Mouse (Mus musculus): ENCODE measurements around the gene St6galnac3.

The St6galnac3 gene

GRCm38 (mm10) chr3:153733364-153734159 lies 8.6 kb upstream of the St6galnac3 start:
- no peak for DNase-seq (ENCODE audit: low spot score)

GRCm38 (mm10) chr3:153732749-153733148 lies 7.8 kb upstream of the St6galnac3 start:
- DNase-seq (ENCODE audit: low spot score), result no peak

GRCm38 (mm10) chr3:153732035-153732434 lies 7.1 kb upstream of the St6galnac3 start:
- DNase-seq (ENCODE audit: low spot score), result no peak

- DNase-seq (ENCODE audit: low spot score), result no peak
These were observed 3.6 kb upstream of the St6galnac3 start for GRCm38 (mm10) chr3:153728577-153728976.

- no peak for DNase-seq (ENCODE audit: low spot score)
These were observed 1.4 kb downstream of the St6galnac3 start for GRCm38 (mm10) chr3:153723467-153724079.

- no peak for DNase-seq (ENCODE audit: low spot score)
These were observed 3.4 kb downstream of the St6galnac3 start for GRCm38 (mm10) chr3:153721525-153721924.

- DNase-seq (ENCODE audit: low spot score), result no peak
These were observed 4.1 kb downstream of the St6galnac3 start for GRCm38 (mm10) chr3:153720922-153721321.

- no peak for DNase-seq (ENCODE audit: low spot score)
These were observed 4.7 kb downstream of the St6galnac3 start for GRCm38 (mm10) chr3:153720296-153720695.

- DNase-seq (ENCODE audit: low spot score), result no peak
These were observed 5.6 kb downstream of the St6galnac3 start for GRCm38 (mm10) chr3:153719256-153719970.

GRCm38 (mm10) chr3:153718724-153719123 lies 6.2 kb downstream of the St6galnac3 start:
- DNase-seq (ENCODE audit: low spot score), result no peak

GRCm38 (mm10) chr3:153717742-153718141 lies 7.2 kb downstream of the St6galnac3 start:
- no peak for DNase-seq (ENCODE audit: low spot score)

- no peak for DNase-seq (ENCODE audit: low spot score)
These were observed 9.3 kb downstream of the St6galnac3 start for GRCm38 (mm10) chr3:153715646-153716045.

- no peak for DNase-seq (ENCODE audit: low spot score)
These were observed 14.4 kb downstream of the St6galnac3 start for GRCm38 (mm10) chr3:153710545-153710944.

- DNase-seq (ENCODE audit: low spot score), result no peak
These were observed 17.3 kb downstream of the St6galnac3 start for GRCm38 (mm10) chr3:153707687-153708086.

GRCm38 (mm10) chr3:153706901-153707300 lies 18.1 kb downstream of the St6galnac3 start:
- no peak for DNase-seq (ENCODE audit: low spot score)

GRCm38 (mm10) chr3:153701752-153702740 lies 22.9 kb downstream of the St6galnac3 start:
- DNase-seq (ENCODE audit: low spot score), result no peak

- no peak for DNase-seq (ENCODE audit: low spot score)
These were observed 23.8 kb downstream of the St6galnac3 start for GRCm38 (mm10) chr3:153701172-153701571.

GRCm38 (mm10) chr3:153699086-153699485 lies 25.9 kb downstream of the St6galnac3 start:
- no peak for DNase-seq (ENCODE audit: low spot score)

- no peak for DNase-seq (ENCODE audit: low spot score)
These were observed 32.0 kb downstream of the St6galnac3 start for GRCm38 (mm10) chr3:153692978-153693377.

GRCm38 (mm10) chr3:153692206-153692813 lies 32.7 kb downstream of the St6galnac3 start:
- no peak for DNase-seq (ENCODE audit: low spot score)

GRCm38 (mm10) chr3:153691537-153691936 lies 33.4 kb downstream of the St6galnac3 start:
- no peak for DNase-seq (ENCODE audit: low spot score)

Measured in ovary, adult 18-20 months (tissue).